21 mouse cellular contexts compared by ENCODE assay signal in genomic region chr1:45423915-45424314, GRCm38 (mm10).
DNase-seq lines count a peak whose midpoint lies in the region; TF ChIP-seq lines count a peak whose summit lies in the region.
"Had no signal": no experiment of that assay in that cellular context is flagged by ENCODE, and none has a peak within 500 bp of the region (broad histone marks: within the 10 kb centered on the region; RNA-seq: fewer than 3 reads in every experiment).

No protein-coding gene starts in this region.

- H3K9ac ChIP-seq in MEL (ENCODE audit: control insufficient read depth, low read depth, low read length, poor library complexity, severe bottlenecking), result no peak overlapping the region

- no peak for TF ChIP-seq EP300 in MEL (IDR thresholded peaks at IDR 0.05; ENCODE audit: low read depth in 1 of 2, low read length in 2 of 2)

- no peak for TF ChIP-seq RAD21 in MEL (IDR thresholded peaks at IDR 0.05; ENCODE audit: low read depth, low read length)

- intact Hi-C loops in gastrocnemius, adult 2 months (cut with DNase I), result no loop called here
- intact Hi-C loops in heart, postnatal 14 days (cut with DNase I), result loop anchor here (10.0 kb wide), 1 partner anchor 679 kb away; no protein-coding TSS in a partner anchor

- 0 out of 2 replicates have a peak overlapping the region, but pooled peaks have one; percentile 4 for H3K27ac ChIP-seq in gastrocnemius, adult 2 months
- H3K27ac ChIP-seq in MEL (ENCODE audit: control insufficient read depth, low read depth, low read length), result peak overlapping the region; percentile 47; the same call in 1 of the 2 replicates
- peak overlapping the region; percentile 57; the same call in 1 of the 2 replicates for H3K27ac ChIP-seq in embryonic fibroblast, embryonic 13.5 days (ENCODE audit: insufficient read depth, low read length)
- H3K27ac ChIP-seq in embryonic facial prominence, embryonic 10.5 days (replicated peaks), result no peak overlapping the region

- no peaks in the 10 kb centered on the region for H3K27me3 ChIP-seq in MEL (ENCODE audit: control insufficient read depth in 1 of 2, insufficient read depth in 2 of 2, low read length in 2 of 2)
- no peaks in the 10 kb centered on the region for H3K27me3 ChIP-seq in embryonic facial prominence, embryonic 10.5 days (replicated peaks; ENCODE audit: low read depth, poor library complexity, severe bottlenecking)
- H3K27me3 ChIP-seq: CH12.LX, Patski had no signal

- no peak overlapping the region for H3K4me3 ChIP-seq in gastrocnemius, adult 2 months
- H3K4me3 ChIP-seq in MEL (ENCODE audit: control insufficient read depth in 1 of 2, insufficient read depth in 1 of 2, low read depth in 2 of 2, low read length in 2 of 2), result peak overlapping the region in 1 of 2 experiments; percentile 29; a peak in 1 of 4 replicates
- H3K4me3 ChIP-seq in embryonic fibroblast, embryonic 13.5 days (ENCODE audit: insufficient read depth, low read length), result no peak overlapping the region
- H3K4me3 ChIP-seq in embryonic facial prominence, embryonic 10.5 days, result no peak overlapping the region

- no peak for DNase-seq in gastrocnemius, adult 2 months
- DNase-seq in gastrocnemius, adult 18-20 months (ENCODE audit: low spot score), result no peak
- DNase-seq in heart, adult 11 months, result peak; percentile 80
- no peak for DNase-seq in heart, postnatal 14 days
- peak; percentile 24 for DNase-seq in MEL (ENCODE audit: low read depth, low spot score)
- no peak for DNase-seq in embryonic facial prominence, embryonic 10.5 days (ENCODE audit: low spot score)
- DNase-seq in layer of hippocampus, adult 9-10 months (ENCODE audit: low spot score), result no peak
- DNase-seq: adrenal gland, adult 2 months; adrenal gland, adult 8-10 months; adrenal gland, postnatal 10 days; adrenal gland, postnatal 14 days; adrenal gland, postnatal 25 days; adrenal gland, postnatal 36 days; B cell, adult 2 months; cerebellum, adult 11 months; cerebellum, adult 11-12 months; cerebellum, adult 18-20 months had no signal

- no peaks in the 10 kb centered on the region for H3K9me3 ChIP-seq in MEL (replicated peaks; ENCODE audit: insufficient read depth, low read length)
- H3K9me3 ChIP-seq in embryonic facial prominence, embryonic 10.5 days, result no peaks in the 10 kb centered on the region
- H3K9me3 ChIP-seq: G1E had no signal

- no peaks in the 10 kb centered on the region for H3K79me2 ChIP-seq in MEL (ENCODE audit: control insufficient read depth, insufficient read depth, low read length, poor library complexity)

- H3K4me1 ChIP-seq in MEL (ENCODE audit: control insufficient read depth in 1 of 2, insufficient read depth in 2 of 2, low read length in 2 of 2), result peaks cover 2 to 4% of the 10 kb centered on the region in 2 experiments; a peak in 3 of 4 replicates
- H3K4me1 ChIP-seq in embryonic fibroblast, embryonic 13.5 days (ENCODE audit: control insufficient read depth, insufficient read depth, low read length), result no peaks in the 10 kb centered on the region
- no peaks in the 10 kb centered on the region for H3K4me1 ChIP-seq in embryonic facial prominence, embryonic 10.5 days

- H3K36me3 ChIP-seq in MEL (ENCODE audit: control insufficient read depth in 1 of 2, insufficient read depth in 2 of 2, low read length in 2 of 2), result peaks cover 0 to 8% of the 10 kb centered on the region in 2 experiments; a peak in 2 of 4 replicates
- peaks cover 13% of the 10 kb centered on the region for H3K36me3 ChIP-seq in embryonic facial prominence, embryonic 10.5 days (replicated peaks)
- H3K36me3 ChIP-seq: G1E had no signal

- TF ChIP-seq POLR2A in MEL (IDR thresholded peaks at IDR 0.05; ENCODE audit: control insufficient read depth in 1 of 2, insufficient read depth in 1 of 2, low read depth in 1 of 2, low read length in 2 of 2, poor library complexity in 1 of 2), result no peak
- no peak for TF ChIP-seq POLR2A in embryonic fibroblast, embryonic 13.5 days (IDR thresholded peaks at IDR 0.05; ENCODE audit: low read depth, low read length)

- TF ChIP-seq CTCF in gastrocnemius, adult 2 months (IDR thresholded peaks at IDR 0.05), result no peak
- TF ChIP-seq CTCF in MEL (IDR thresholded peaks at IDR 0.05 in 2 of 3, conservative IDR thresholded peaks at IDR 0.05 in 1 of 3; ENCODE audit: control insufficient read depth in 1 of 3, insufficient read depth in 1 of 3, low read depth in 2 of 3, low read length in 3 of 3, poor library complexity in 1 of 3, severe bottlenecking in 1 of 3), result no peak
- no peak for TF ChIP-seq CTCF in embryonic fibroblast, embryonic 13.5 days (IDR thresholded peaks at IDR 0.05; ENCODE audit: borderline replicate concordance, insufficient read depth, low read length)

- 84% methylated on average over 5 of the region's 5 CpGs for WGBS in embryonic facial prominence, embryonic 10.5 days

TF ChIP-seq in MEL, 35 proteins besides CTCF, POLR2A, EP300 and RAD21:
- TF ChIP-seq ETS1 (IDR thresholded peaks at IDR 0.05; ENCODE audit: low read depth, low read length) (peak; percentile 51), MXI1 (IDR thresholded peaks at IDR 0.05; ENCODE audit: low read depth, low read length) (peak; percentile 31; the same call in 1 of the 2 replicates), MAFK (IDR thresholded peaks at IDR 0.05; ENCODE audit: borderline replicate concordance, low read depth, low read length) (no peak), TCF12 (IDR thresholded peaks at IDR 0.05; ENCODE audit: low read depth, low read length) (no peak), RCOR1 (IDR thresholded peaks at IDR 0.05; ENCODE audit: low read depth, low read length) (no peak), NRF1 (IDR thresholded peaks at IDR 0.05; ENCODE audit: insufficient read depth, low read depth, low read length, poor library complexity, severe bottlenecking) (peak; percentile 34; the same call in 1 of the 2 replicates)

Comparison
In these comparisons a context has a peak if more than half of its experiments do, and no peak if none do; other contexts are left out.
1. DNase-seq: peak in heart, adult 11 months (single experiment) and MEL (single experiment); none in gastrocnemius, adult 2 months (single experiment), gastrocnemius, adult 18-20 months (single experiment), heart, postnatal 14 days (0 of 2), embryonic facial prominence, embryonic 10.5 days (single experiment) and layer of hippocampus, adult 9-10 months (single experiment).